Mouse (Mus musculus): ENCODE data around the gene Ap2s1. TPM values are rescaled to one million over a fixed set of nuclear protein-coding genes. Genes with fewer than 3 reads are reported as not detected.
A peak's percentile ranks its signal among the peaks of the same experiment; 100 is the strongest.

Gene Ap2s1
- polyA plus RNA-seq, 1 experiment = 455 TPM

DNA sequence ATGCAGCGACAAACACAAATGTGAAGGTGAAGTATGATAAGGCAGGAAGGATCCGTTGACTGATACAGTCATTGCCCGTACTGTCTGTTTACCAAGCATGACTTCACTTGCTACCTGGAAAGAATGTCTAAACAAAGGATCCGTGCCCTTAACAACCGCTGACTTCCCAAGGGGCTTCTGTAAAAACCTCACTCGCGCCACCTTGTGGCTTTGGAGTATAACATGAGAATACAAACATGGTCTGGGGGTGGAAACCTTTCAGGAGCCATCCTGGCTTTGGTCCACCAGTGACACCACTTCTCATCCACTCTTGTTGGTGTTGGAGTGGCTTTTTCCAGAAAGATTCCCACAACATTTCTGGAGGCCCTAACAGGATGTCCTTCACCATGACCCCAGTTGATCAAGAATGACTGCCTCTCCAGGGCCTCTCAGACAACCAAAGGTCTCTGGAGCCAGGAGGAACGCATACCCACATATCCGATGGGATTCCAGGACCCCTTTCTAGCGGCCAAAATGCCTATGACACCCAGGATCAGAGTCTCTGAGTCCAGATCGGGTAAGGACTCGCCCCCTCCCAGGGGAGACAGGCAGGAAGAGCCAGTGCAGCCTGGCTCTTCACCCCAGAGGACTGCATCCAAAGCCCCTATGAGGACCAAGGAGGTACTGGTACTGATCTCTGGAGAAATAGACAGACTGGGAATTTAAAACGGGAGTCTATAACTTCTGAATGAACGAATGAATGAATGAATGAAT, 9.4 kb upstream of the Ap2s1 start:
- peak; percentile 76 for TF ChIP-seq CTCF (IDR thresholded peaks at IDR 0.05; ENCODE audit: borderline replicate concordance, extremely low read depth, insufficient read depth, insufficient read length)
- TF ChIP-seq POLR2A (IDR thresholded peaks at IDR 0.05; ENCODE audit: borderline replicate concordance, extremely low read depth, insufficient read depth, insufficient read length, poor library complexity, severe bottlenecking) = no peak
- peak; percentile 88 for DNase-seq (ENCODE audit: low read depth)

- DNase-seq (ENCODE audit: low read depth) = peak; percentile 39
Measured at GRCm38 (mm10) chr7:16729563-16729962, 8.6 kb upstream of the Ap2s1 start.

DNA sequence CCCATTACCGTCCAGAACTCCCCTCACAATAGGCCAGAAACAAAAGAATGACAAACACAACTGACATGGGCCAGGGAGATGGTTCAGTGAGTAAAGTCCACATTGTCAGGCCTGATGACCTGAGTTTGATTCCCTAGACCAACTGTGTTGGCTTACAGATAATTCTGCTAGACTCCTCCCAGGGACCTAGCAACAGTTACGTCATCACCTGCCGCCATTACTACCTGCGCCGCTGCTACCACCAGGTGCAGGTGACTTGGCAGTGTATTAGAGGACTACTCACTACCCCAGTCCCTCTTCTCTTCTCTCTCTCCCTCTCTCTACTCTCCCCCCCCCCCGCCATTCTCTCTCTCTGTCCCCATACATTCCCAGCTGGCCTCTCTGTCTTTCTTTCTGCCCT, 7.4 kb upstream of the Ap2s1 start:
- DNase-seq (ENCODE audit: low read depth) = no peak
- no peak for TF ChIP-seq CTCF (IDR thresholded peaks at IDR 0.05; ENCODE audit: borderline replicate concordance, extremely low read depth, insufficient read depth, insufficient read length)
- no peak for TF ChIP-seq POLR2A (IDR thresholded peaks at IDR 0.05; ENCODE audit: borderline replicate concordance, extremely low read depth, insufficient read depth, insufficient read length, poor library complexity, severe bottlenecking)

DNA sequence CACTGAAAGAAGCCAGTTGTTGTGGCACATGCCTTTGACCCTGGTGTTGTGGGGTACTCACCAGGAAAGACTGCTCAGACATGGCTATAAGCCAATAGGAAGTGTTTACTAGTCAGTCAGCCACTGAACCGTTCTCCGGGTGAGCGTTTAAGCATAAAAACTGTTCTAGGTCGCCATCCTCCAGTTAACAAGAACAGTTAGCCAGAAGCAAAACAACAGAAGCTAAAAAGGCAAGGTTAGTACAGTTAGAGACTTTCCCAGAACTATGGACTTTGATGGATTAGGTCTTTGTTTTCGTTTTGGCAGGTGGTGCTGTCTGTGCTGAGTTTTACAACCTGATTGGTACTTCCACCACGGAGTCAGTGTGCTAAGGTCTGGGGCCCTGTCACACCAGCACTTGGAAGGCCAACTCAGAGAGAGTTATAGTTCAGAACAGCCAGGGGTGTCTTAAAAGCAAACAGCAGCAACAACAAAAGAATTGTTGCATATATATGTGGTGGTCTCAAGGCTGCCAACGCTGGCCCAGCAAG, 6.3 kb upstream of the Ap2s1 start:
- DNase-seq (ENCODE audit: low read depth) = no peak
- TF ChIP-seq CTCF (IDR thresholded peaks at IDR 0.05; ENCODE audit: borderline replicate concordance, extremely low read depth, insufficient read depth, insufficient read length) (no peak), POLR2A (IDR thresholded peaks at IDR 0.05; ENCODE audit: borderline replicate concordance, extremely low read depth, insufficient read depth, insufficient read length, poor library complexity, severe bottlenecking) (no peak)

- TF ChIP-seq POLR2A (IDR thresholded peaks at IDR 0.05; ENCODE audit: borderline replicate concordance, extremely low read depth, insufficient read depth, insufficient read length, poor library complexity, severe bottlenecking) (no peak), CTCF (IDR thresholded peaks at IDR 0.05; ENCODE audit: borderline replicate concordance, extremely low read depth, insufficient read depth, insufficient read length) (no peak)
- no peak for DNase-seq (ENCODE audit: low read depth)
Measured at GRCm38 (mm10) chr7:16737606-16738072, 571 bp upstream of the Ap2s1 start.

- TF ChIP-seq CTCF (IDR thresholded peaks at IDR 0.05; ENCODE audit: borderline replicate concordance, extremely low read depth, insufficient read depth, insufficient read length) (no peak), POLR2A (IDR thresholded peaks at IDR 0.05; ENCODE audit: borderline replicate concordance, extremely low read depth, insufficient read depth, insufficient read length, poor library complexity, severe bottlenecking) (no peak)
- DNase-seq (ENCODE audit: low read depth) = no peak
Measured at GRCm38 (mm10) chr7:16739056-16739604, 920 bp downstream of the Ap2s1 start.

GRCm38 (mm10) chr7:16745373-16745772, 7.2 kb downstream of the Ap2s1 start:
- DNase-seq (ENCODE audit: low read depth) = no peak
- TF ChIP-seq CTCF (IDR thresholded peaks at IDR 0.05; ENCODE audit: borderline replicate concordance, extremely low read depth, insufficient read depth, insufficient read length) = no peak

- TF ChIP-seq POLR2A (IDR thresholded peaks at IDR 0.05; ENCODE audit: borderline replicate concordance, extremely low read depth, insufficient read depth, insufficient read length, poor library complexity, severe bottlenecking) (no peak), CTCF (IDR thresholded peaks at IDR 0.05; ENCODE audit: borderline replicate concordance, extremely low read depth, insufficient read depth, insufficient read length) (peak; percentile 66; the same call in 1 of the 2 replicates)
- DNase-seq (ENCODE audit: low read depth) = peak; percentile 83
Measured at GRCm38 (mm10) chr7:16746093-16746492, 7.9 kb downstream of the Ap2s1 start.

DNA sequence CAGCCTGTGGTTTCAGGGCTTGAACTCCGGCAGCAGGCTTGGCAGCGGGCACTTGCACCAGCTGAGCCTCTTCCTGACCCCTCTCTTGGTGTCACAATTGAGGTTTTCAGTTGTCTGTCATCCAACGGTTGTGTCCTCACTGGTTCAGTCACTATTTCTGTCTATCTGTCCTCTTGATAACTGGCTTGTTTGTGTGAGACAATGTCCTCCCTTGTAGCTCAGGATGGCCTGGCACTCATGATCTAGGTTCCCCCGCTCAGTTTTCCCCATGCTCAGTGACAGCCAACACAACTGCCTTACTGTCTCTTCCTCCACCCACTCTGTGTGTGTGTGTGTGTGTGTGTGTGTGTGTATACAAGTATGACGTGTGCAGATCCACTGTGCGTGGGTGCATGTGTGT, 9.4 kb downstream of the Ap2s1 start:
- no peak for TF ChIP-seq CTCF (IDR thresholded peaks at IDR 0.05; ENCODE audit: borderline replicate concordance, extremely low read depth, insufficient read depth, insufficient read length)
- TF ChIP-seq POLR2A (IDR thresholded peaks at IDR 0.05; ENCODE audit: borderline replicate concordance, extremely low read depth, insufficient read depth, insufficient read length, poor library complexity, severe bottlenecking) = no peak
- DNase-seq (ENCODE audit: low read depth) = no peak

GRCm38 (mm10) chr7:16752016-16752415, 13.8 kb downstream of the Ap2s1 start:
- DNase-seq (ENCODE audit: low read depth) = no peak
- TF ChIP-seq POLR2A (IDR thresholded peaks at IDR 0.05; ENCODE audit: borderline replicate concordance, extremely low read depth, insufficient read depth, insufficient read length, poor library complexity, severe bottlenecking) = no peak

- no peak for DNase-seq (ENCODE audit: low read depth)
- TF ChIP-seq POLR2A (IDR thresholded peaks at IDR 0.05; ENCODE audit: borderline replicate concordance, extremely low read depth, insufficient read depth, insufficient read length, poor library complexity, severe bottlenecking) = no peak
- no peak for TF ChIP-seq CTCF (IDR thresholded peaks at IDR 0.05; ENCODE audit: borderline replicate concordance, extremely low read depth, insufficient read depth, insufficient read length)
Measured at GRCm38 (mm10) chr7:16755362-16756017, 17.3 kb downstream of the Ap2s1 start.

Measured in brain, embryonic 14.5 days (tissue).